Mouse (Mus musculus): ENCODE results near the gene 1700113H08Rik. TPM values are rescaled to one million over a fixed set of nuclear protein-coding genes. Genes with fewer than 3 reads are reported as not detected.

Gene 1700113H08Rik
- total RNA-seq (2021) = under 1 TPM in 1 of 2 experiments, not detected in 1; 0.55 TPM
- long read RNA-seq, experiment 1, partial matches to known transcripts = 0 of 1 reads
- long read RNA-seq, experiment 1, other reads (novel, unspliced or antisense) = 1 of 1 reads
- long read RNA-seq, experiment 2 = 0 reads

DNA sequence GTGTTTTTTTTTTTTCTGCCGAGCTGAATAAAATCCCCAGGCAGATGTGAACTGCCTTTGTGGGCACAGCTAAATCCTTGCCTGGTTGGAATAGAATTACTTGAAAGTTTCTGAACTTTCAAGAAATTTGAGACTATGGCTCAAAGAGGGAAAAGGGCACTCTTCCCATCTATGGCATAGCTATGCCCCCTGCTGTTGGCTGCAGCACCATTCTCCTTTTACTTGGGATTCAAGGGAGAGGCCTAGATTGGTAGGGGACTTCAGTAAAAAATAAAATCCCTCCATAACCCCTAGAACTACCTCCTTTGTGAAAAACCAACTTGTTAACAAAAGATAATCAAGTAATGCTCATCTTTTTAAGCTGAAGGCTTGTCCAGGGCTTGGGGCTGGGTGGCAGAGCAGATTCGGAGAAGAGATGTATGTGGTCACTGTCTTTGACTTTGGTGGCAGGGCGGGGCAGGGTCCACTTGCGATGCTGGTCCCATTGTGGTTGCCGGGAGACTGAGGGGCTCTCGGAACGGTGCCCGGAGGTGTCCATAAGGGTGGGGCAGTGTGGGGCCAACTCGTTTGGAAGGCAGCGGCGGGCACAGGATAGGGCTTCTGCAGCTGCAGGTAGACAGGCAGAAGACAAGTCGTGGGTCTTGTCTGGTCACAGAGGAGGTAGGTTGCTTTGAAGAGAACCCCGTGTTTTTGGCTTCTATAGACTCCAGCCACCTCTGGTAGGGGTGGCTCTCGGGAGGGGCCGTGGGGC, at the start of gene 1700113H08Rik:
Gene 1700113H08Rik, plus strand, starts transcription at position 546 of the 751 bp plus-strand sequence.
- DNase-seq = no peak

- no peak for DNase-seq
Measured at GRCm38 (mm10) chr10:87008215-87008499, 49.7 kb upstream of the 1700113H08Rik start.

GRCm38 (mm10) chr10:87012087-87012486, 45.8 kb upstream of the 1700113H08Rik start:
- no peak for DNase-seq

DNA sequence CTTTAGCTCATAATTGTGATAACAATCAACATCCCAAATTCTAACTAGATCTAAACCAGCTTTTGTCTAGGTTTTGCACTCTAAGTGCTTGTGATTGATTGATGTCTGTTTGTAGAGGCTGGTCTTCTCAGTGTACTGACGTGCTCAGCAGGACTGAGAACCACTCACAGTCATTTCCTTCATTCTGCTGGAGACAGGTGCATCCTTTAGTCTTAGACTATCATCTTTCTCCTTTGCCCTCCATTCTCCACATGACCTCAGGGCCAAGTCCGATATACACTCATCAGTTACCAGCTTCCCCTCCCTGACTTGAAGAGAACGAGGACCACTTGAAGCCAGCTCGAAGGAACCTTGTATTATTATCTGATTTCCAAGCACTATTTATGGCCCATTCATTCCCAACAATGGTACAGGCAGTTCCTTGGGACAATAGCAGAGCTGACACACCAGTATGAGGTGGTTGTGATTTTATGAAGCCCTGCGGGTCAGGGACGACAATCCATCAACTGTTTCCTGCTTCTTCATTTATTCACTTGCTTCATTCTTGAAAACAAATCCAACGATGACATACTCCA, 43.4 kb upstream of the 1700113H08Rik start:
- no peak for DNase-seq

DNA sequence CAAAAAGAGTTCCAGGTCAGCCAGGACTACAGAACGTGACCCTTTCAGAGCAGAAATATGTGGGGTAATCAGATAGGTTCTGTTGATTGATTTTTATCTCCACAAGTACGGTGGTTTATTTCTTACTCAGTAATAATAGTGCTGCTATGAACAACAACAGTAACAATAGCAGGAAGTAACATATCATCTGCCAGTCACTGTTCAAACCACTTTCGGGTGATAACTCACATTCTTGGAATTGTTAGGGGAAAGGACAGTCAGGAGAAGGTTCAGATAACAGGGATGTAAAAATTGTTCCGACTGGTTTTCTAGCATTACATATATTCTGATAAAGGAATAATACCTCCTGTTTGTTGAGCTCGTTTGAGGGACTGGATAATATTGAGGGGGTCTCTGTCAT, 42.4 kb upstream of the 1700113H08Rik start:
- DNase-seq = no peak

- DNase-seq = no peak
Measured at GRCm38 (mm10) chr10:87016151-87016692, 41.6 kb upstream of the 1700113H08Rik start.

- no peak for DNase-seq
Measured at GRCm38 (mm10) chr10:87018876-87019275, 39.0 kb upstream of the 1700113H08Rik start.

DNA sequence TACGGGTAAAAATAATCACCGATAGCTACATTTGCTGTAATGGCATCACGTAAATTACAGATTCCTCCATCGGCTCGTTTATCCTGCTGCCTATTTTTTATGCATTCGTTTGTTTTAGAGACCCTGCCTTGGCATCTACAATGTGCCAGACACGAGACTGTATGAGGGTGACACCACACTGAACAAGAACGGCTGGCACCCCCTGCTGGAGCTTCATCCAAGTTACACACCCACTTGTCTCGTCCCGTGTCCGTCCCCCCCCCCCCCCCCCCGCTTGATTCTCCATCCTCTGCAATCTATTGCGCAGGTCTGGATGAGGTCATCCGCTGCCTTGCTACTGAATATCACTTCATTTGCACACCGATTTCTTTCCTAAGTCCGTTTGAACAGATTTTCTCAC, 37.1 kb upstream of the 1700113H08Rik start:
- DNase-seq = peak in 1 of 2 experiments; percentile 27

GRCm38 (mm10) chr10:87024884-87025283, 33.0 kb upstream of the 1700113H08Rik start:
- DNase-seq = peak; percentile 70 to 90

DNA sequence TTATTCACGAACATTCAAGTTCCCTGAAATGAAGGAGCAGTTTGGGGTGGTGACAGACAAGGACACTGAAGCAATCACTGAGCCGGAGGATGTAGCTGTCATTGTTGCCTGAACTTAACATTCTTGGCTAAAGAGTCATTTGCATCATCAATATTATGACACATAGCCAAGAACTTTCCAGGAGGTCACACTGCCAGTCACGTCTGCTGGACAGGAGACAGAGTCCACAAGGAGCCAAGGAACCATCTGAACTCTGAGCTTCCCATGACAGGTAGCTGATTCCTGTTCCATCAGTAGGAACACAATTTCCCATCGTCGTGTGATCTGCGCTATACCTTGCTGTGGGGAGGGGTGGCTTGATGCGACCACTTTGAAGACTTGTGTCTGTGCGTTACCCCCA, 25.1 kb upstream of the 1700113H08Rik start:
- no peak for DNase-seq

DNA sequence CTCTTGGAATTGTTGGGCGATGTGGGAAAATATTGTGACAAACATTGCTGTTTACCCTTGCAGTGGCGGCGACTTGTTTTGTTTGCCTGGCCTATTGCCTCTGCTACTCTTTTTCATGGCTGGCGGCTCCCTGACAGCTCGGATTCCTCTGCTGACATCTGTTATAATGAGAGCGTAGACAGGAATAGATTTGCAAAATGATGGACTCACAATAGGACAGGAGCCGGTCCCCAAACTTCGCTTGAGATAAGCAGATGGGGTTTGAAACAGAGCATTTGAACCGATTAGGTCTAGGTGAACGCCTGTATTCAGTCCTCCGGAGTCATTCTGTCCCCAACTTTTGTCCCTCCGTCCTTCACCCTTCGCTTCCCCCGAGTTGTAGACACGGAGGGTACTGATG, 22.0 kb upstream of the 1700113H08Rik start:
- DNase-seq = no peak

DNA sequence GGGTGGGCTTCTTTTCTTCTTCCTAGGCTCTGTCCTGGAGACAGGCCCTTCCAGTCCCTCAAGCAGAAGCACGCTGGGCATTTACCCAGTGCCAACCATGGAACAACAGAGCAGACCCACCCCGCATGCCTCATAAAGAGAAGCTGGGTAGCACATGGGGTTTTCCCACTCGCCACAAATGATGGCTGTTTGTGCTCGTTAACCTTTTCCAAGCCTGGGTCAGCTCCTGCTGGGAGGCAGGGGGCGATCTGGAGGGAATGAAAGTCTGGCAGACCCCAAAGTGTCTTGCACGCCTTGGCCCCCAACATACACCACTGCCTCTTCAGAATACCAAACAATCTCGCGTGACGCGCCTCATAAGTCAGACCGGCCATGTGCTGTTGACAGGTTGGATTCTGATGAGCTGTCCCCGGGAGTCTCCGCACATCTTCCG, 21.6 kb upstream of the 1700113H08Rik start:
- DNase-seq = no peak

GRCm38 (mm10) chr10:87037062-87037461, 20.8 kb upstream of the 1700113H08Rik start:
- DNase-seq = no peak

- no peak for DNase-seq
Measured at GRCm38 (mm10) chr10:87039340-87039739, 18.5 kb upstream of the 1700113H08Rik start.

DNA sequence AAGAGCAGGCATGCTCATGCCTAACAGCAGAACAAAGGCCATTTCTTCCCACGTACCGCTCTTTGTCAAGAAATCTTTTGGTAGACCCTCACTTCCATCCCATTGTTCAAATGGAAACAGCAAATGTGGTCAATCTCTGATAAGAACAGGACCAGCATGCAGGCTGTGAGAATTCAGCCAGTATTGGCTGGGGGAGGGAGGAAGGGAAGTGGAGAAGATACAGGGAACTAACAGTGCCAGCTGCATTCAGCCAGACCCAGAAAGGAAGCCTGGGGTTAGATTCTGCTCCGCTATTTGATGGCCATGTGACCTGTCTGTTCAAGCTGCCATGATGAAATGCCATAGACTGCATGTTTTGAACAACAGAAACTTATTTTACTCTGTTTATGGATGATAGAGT, 18.0 kb upstream of the 1700113H08Rik start:
- DNase-seq = no peak

GRCm38 (mm10) chr10:87041265-87041664, 16.6 kb upstream of the 1700113H08Rik start:
- no peak for DNase-seq

GRCm38 (mm10) chr10:87045273-87045672, 12.6 kb upstream of the 1700113H08Rik start:
- no peak for DNase-seq

DNA sequence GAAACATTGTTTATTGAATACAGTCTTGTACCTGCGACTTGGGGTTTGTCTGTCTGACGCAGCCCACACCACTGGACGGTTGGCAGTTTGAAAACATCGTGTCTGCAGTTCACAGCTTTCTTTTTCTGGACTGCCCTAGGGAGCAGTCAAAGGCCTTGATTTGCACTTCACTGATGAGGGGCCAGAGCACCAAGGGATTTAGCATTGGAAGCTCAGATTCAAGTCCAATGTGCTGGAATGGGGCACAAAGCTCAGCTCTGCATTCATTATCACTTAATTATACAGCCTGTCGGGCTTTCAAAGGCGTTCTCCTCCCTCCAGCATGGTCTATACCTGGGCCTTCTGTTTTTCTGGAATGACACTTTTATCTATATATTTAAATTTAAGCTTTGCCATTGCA, 11.4 kb upstream of the 1700113H08Rik start:
- DNase-seq = no peak

- DNase-seq = no peak
Measured at GRCm38 (mm10) chr10:87046931-87047468, 10.8 kb upstream of the 1700113H08Rik start.

DNA sequence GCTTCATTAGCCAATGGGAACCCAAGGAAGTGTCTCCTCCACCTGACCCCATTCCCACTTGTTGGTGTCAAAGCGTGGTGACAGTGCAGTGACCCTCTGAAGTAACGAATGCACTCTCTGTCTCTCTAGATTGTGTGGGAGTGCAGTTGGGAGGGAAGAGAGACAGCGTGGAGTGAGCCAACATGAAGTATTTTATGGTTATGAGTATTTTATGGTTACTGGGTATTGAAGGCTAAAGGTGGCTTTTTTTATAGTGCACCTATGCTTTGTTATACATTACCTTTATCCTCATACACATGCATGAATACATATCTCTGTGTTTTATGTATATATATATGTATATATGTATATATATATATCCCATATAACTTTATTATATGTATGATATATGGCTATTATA, 8.7 kb upstream of the 1700113H08Rik start:
- no peak for DNase-seq

- DNase-seq = no peak
Measured at GRCm38 (mm10) chr10:87051714-87052113, 6.1 kb upstream of the 1700113H08Rik start.

- no peak for DNase-seq
Measured at GRCm38 (mm10) chr10:87058251-87058925, 543 bp downstream of the 1700113H08Rik start.

DNA sequence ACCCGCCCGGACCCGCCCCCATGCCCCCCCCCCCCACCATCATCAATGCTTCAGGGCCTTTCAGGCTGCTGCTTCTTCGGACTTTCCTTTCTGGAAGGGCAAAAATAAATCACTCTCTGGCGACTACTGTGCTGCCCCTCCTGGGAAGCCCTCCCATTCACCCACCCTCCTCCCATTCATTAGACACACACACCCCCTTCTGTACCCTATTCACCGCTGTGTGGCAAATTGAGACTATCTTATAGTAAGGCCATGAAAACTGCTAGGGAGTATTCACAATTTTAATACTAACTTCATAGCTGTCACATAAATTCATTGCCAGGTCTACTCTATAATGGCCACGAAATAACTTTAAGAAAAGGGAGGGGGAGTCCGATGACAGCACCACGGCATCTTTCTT, 1.1 kb downstream of the 1700113H08Rik start:
- DNase-seq = no peak
